Mouse (Mus musculus) stomach, embryonic 16.5 days (tissue): ENCODE measurements around the gene Pigz. TPM values are rescaled to one million over a fixed set of nuclear protein-coding genes. Genes with fewer than 3 reads are reported as not detected.

Source experiments
- ATAC-seq: fragments of 200-750 bp; cut with Nextera tagmentation; 2 replicates; pipeline ENCODE4 v1.8.0; 2017; ENCODE audit warnings: moderate number of reproducible peaks, moderate TSS enrichment; ENCODE audit not compliant: insufficient read depth, low FRiP score
- H3K27ac ChIP-seq: fragments of 300-500 bp; sonication (generic); 2 replicates; pipeline ENCODE4 v1.5.1; 2014; ENCODE audit warnings: low read length
- H3K27me3 ChIP-seq: fragments of 300-500 bp; sonication (generic); 2 replicates; pipeline ENCODE4 v1.6.1; 2014; ENCODE audit warnings: low read length, control low read depth, mixed read lengths; ENCODE audit not compliant: control insufficient read depth, insufficient read depth
- H3K36me3 ChIP-seq: fragments of 300-500 bp; sonication (generic); 2 replicates; pipeline ENCODE4 v1.6.1; 2014; ENCODE audit warnings: low read length; ENCODE audit not compliant: control insufficient read depth, insufficient read depth
- H3K4me1 ChIP-seq: fragments of 300-500 bp; sonication (generic); 2 replicates; pipeline ENCODE4 v1.6.1; 2014; ENCODE audit warnings: low read length, control low read depth, mixed read lengths; ENCODE audit not compliant: control insufficient read depth, insufficient read depth
- H3K4me2 ChIP-seq: fragments of 300-500 bp; sonication (generic); 2 replicates; pipeline ENCODE4 v1.6.1; 2014; ENCODE audit warnings: low read depth, low read length, mixed read lengths
- H3K4me3 ChIP-seq: fragments of 300-500 bp; sonication (generic); replicated peaks from 2 replicates; pipeline ENCODE4 v1.5.1; 2014; ENCODE audit warnings: mild to moderate bottlenecking, low read length
- H3K9ac ChIP-seq: fragments of 300-500 bp; sonication (generic); 2 replicates; pipeline ENCODE4 v1.6.1; 2014; ENCODE audit warnings: low read length
- H3K9me3 ChIP-seq: fragments of 300-500 bp; sonication (generic); replicated peaks from 2 replicates; pipeline ENCODE4 v1.6.1; 2016; ENCODE audit warnings: low read length, control low read depth; ENCODE audit not compliant: control insufficient read depth
- WGBS: fragments of 180-500 bp; shearing (Covaris S2); extraction: QIAGEN DNeasy Blood & Tissue Kit; methylation state at CpG from one replicate; pipeline ENCODE4 v1.1.7; 2014; 5-methylcytosine and 5-hydroxymethylcytosine counted together
- polyA plus RNA-seq: library from polyadenylated mRNA; unstranded; fragments of >200 nt; fragmentation: Nextera tagmentation; extraction: Ambion mirVana; gene quantifications from 2 replicates; pipeline ENCODE4 v1.2.1, GENCODE M21; 2015

Pigz gene
- polyA plus RNA-seq, 1 experiment from 2014 or later, result 0.96 TPM

- 70% methylated on average over 4 of the region's 4 CpGs for WGBS
- H3K27me3 ChIP-seq, result no peaks in the 10 kb centered on the region; the same call in 1 of the 2 replicates
- ATAC-seq, result no peak
- no peak overlapping the region for H3K4me3 ChIP-seq
- H3K4me1 ChIP-seq, result no peaks in the 10 kb centered on the region
- no peaks in the 10 kb centered on the region for H3K36me3 ChIP-seq
- H3K27ac ChIP-seq, result no peak overlapping the region
- H3K4me2 ChIP-seq, result no peak overlapping the region
- no peak overlapping the region for H3K9ac ChIP-seq
- no peaks in the 10 kb centered on the region; the same call in 1 of the 2 replicates for H3K9me3 ChIP-seq
Observed at GRCm38 (mm10) chr16:31905331-31905730, 28.3 kb upstream of the Pigz start.

GRCm38 (mm10) chr16:31905891-31906825, 27.5 kb upstream of the Pigz start:
- Histone ChIP-seq H3K4me2 (peak overlapping the region; percentile 54), H3K4me3 (no peak overlapping the region), H3K9me3 (no peaks in the 10 kb centered on the region), H3K36me3 (no peaks in the 10 kb centered on the region), H3K27ac (no peak overlapping the region), H3K4me1 (no peaks in the 10 kb centered on the region), H3K9ac (no peak overlapping the region; the same call in 1 of the 2 replicates), H3K27me3 (no peaks in the 10 kb centered on the region; the same call in 1 of the 2 replicates)
- WGBS, result 31% methylated on average over 20 of the region's 20 CpGs
- ATAC-seq, result no peak

GRCm38 (mm10) chr16:31906896-31907295, 26.8 kb upstream of the Pigz start:
- H3K9ac ChIP-seq, result peak overlapping the region; percentile 19; the same call in 1 of the 2 replicates
- no peak overlapping the region for H3K27ac ChIP-seq
- peak overlapping the region; percentile 27 for H3K4me3 ChIP-seq
- WGBS, result 9% methylated on average over 9 of the region's 9 CpGs
- H3K27me3 ChIP-seq, result no peaks in the 10 kb centered on the region; the same call in 1 of the 2 replicates
- H3K9me3 ChIP-seq, result no peaks in the 10 kb centered on the region
- H3K4me2 ChIP-seq, result peak overlapping the region; percentile 54
- ATAC-seq, result peak; percentile 68; the same call in 1 of the 2 replicates
- H3K4me1 ChIP-seq, result no peaks in the 10 kb centered on the region
- no peaks in the 10 kb centered on the region for H3K36me3 ChIP-seq

DNA sequence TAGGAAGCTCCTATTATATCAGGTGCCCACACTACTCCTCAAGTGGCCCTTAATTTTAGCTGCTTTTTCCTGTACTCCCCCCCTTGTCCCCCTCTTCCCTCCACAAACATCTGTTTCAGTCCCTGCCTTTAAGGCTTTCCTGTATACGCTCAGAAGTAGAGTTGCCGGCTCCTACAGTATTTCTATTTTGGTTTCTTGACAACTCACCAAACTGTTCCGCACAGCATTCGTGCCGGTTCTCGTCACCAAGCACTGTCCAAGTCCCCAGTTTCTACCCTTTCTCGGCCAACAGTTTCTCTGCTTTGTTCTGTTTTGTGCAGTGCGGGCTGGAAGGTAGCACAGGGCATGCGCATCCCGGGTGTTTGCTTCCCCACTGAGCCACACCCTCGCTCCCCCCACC, 24.7 kb upstream of the Pigz start:
- 66% methylated on average over 11 of the region's 11 CpGs for WGBS
- Histone ChIP-seq H3K4me1 (no peaks in the 10 kb centered on the region), H3K9me3 (no peaks in the 10 kb centered on the region), H3K4me2 (no peak overlapping the region), H3K36me3 (no peaks in the 10 kb centered on the region), H3K27ac (no peak overlapping the region), H3K27me3 (no peaks in the 10 kb centered on the region; the same call in 1 of the 2 replicates), H3K9ac (no peak overlapping the region), H3K4me3 (no peak overlapping the region)
- ATAC-seq, result no peak

DNA sequence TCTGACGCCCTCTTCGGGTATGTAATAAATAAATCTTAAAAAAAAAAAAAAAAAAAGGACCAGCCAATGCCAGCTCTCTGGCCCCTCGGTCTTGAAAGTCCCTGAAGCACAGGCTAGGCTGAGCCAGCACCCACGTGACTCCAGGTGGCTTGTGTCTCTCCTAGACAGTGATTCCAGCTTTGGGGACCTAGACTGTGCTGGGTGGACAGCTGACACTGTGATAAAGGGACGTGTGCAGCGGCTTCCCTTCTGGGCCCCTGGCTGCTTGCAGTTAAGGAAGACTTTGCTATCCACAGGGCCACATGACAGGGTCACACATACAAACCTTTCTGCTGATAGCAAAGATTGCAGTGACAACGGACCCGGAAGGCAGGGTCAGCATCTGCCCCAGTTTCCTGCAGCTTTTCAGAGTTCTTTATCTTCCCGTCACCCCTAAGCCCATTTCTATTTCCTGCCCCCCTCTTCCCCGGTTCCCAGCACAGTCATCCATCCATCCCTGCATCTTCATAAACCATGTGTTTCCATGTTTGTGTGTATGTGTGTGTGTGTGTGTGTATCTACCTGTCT, 23.3 kb upstream of the Pigz start:
- Histone ChIP-seq H3K4me3 (no peak overlapping the region), H3K36me3 (no peaks in the 10 kb centered on the region), H3K27me3 (no peaks in the 10 kb centered on the region; the same call in 1 of the 2 replicates), H3K27ac (no peak overlapping the region), H3K9me3 (no peaks in the 10 kb centered on the region), H3K4me2 (no peak overlapping the region), H3K4me1 (no peaks in the 10 kb centered on the region), H3K9ac (no peak overlapping the region)
- 45% methylated on average over 10 of the region's 10 CpGs for WGBS
- ATAC-seq, result no peak

DNA sequence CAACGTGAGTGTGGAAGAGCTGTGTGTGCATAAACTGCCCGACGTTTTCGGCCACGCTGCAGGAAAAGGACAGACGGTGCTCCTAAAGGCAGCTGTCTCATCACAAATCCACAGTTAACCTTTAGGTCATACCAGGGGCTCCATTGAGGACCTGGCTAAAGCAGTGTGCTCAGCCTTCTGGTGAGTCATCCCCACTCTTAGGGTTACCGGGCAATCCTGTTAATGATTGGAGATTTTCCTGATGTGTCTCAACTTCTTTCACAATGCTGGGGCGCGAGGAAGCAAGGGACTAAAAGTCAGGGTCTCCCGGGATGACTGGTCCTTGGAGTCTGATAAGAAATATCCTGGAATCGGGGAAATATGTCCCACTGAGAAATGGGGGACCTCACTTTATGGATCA, 15.9 kb upstream of the Pigz start:
- no peak overlapping the region for H3K27ac ChIP-seq
- H3K4me3 ChIP-seq, result no peak overlapping the region
- no peaks in the 10 kb centered on the region for H3K36me3 ChIP-seq
- WGBS, result 56% methylated on average over 11 of the region's 11 CpGs
- peak; percentile 47; the same call in 1 of the 2 replicates for ATAC-seq
- H3K27me3 ChIP-seq, result no peaks in the 10 kb centered on the region
- H3K4me2 ChIP-seq, result peak overlapping the region; percentile 55; the same call in 1 of the 2 replicates
- no peaks in the 10 kb centered on the region for H3K9me3 ChIP-seq
- 0 out of 2 replicates have a peak, but pooled peaks cover 3% of the 10 kb centered on the region for H3K4me1 ChIP-seq
- H3K9ac ChIP-seq, result peak overlapping the region; percentile 61

GRCm38 (mm10) chr16:31918248-31918724, 15.4 kb upstream of the Pigz start:
- no peaks in the 10 kb centered on the region for H3K9me3 ChIP-seq
- peak overlapping the region; percentile 61 for H3K9ac ChIP-seq
- H3K4me1 ChIP-seq, result 0 out of 2 replicates have a peak, but pooled peaks cover 3% of the 10 kb centered on the region
- no peak; the same call in 1 of the 2 replicates for ATAC-seq
- 0 out of 2 replicates have a peak overlapping the region, but pooled peaks have one; percentile 17 for H3K4me3 ChIP-seq
- no peak overlapping the region for H3K27ac ChIP-seq
- 3% methylated on average over 14 of the region's 14 CpGs for WGBS
- no peaks in the 10 kb centered on the region for H3K27me3 ChIP-seq
- peak overlapping the region; percentile 55 for H3K4me2 ChIP-seq
- no peaks in the 10 kb centered on the region for H3K36me3 ChIP-seq

GRCm38 (mm10) chr16:31924368-31924767, 9.3 kb upstream of the Pigz start:
- no peak overlapping the region for H3K4me2 ChIP-seq
- no peak overlapping the region for H3K9ac ChIP-seq
- no peaks in the 10 kb centered on the region for H3K27me3 ChIP-seq
- no peak for ATAC-seq
- WGBS, result 75% methylated on average over 6 of the region's 6 CpGs
- no peak overlapping the region for H3K4me3 ChIP-seq
- H3K9me3 ChIP-seq, result no peaks in the 10 kb centered on the region
- no peak overlapping the region for H3K27ac ChIP-seq
- H3K4me1 ChIP-seq, result no peaks in the 10 kb centered on the region
- H3K36me3 ChIP-seq, result no peaks in the 10 kb centered on the region

DNA sequence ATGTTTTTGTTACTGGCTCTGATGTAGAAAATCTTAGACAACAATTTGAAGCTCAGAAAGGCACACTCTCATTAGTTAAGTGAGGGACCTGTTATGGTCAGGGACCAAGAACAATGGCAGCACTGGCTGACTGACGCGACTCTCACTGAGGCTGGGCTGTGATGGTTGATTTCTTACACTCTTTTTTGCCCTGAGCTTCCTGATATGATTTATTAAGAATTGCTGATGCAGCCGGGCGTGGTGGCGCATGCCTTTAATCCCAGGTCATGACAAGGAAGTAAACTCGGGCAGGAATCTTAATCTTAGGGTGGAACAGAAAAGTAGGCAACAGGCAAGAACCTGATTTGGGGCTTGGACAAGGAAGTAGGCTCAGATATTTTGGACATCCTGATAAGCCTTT, 7.6 kb upstream of the Pigz start:
- Histone ChIP-seq H3K9ac (no peak overlapping the region), H3K27ac (no peak overlapping the region), H3K9me3 (no peaks in the 10 kb centered on the region), H3K36me3 (no peaks in the 10 kb centered on the region), H3K4me2 (no peak overlapping the region), H3K4me3 (no peak overlapping the region), H3K27me3 (no peaks in the 10 kb centered on the region), H3K4me1 (no peaks in the 10 kb centered on the region)
- WGBS, result 63% methylated on average over 6 of the region's 6 CpGs
- no peak for ATAC-seq
